Mouse (Mus musculus) left cerebral cortex, adult 6 months (tissue): ENCODE measurements around the gene Vmn1r168. TPM values are rescaled to one million over a fixed set of nuclear protein-coding genes. Genes with fewer than 3 reads are reported as not detected.

Experiments used
- long read RNA-seq, 2 experiments: library from polyadenylated mRNA; unstranded; transcript quantifications; one replicate each; pipeline ENCODE4 v2.0.0; 2019 to 2020
- polyA plus RNA-seq: library from polyadenylated mRNA; unstranded; fragments of <200 nt; fragmentation: Nextera tagmentation; gene quantifications from 2 replicates; pipeline ENCODE4 v1.2.3, GENCODE M21; 2021

The Vmn1r168 gene
- polyA plus RNA-seq = not detected in 2 replicates
- long read RNA-seq, experiment 1 = 0 reads
- long read RNA-seq, experiment 2 = 0 reads

GRCm38 (mm10) chr7:23539432-23539831, at the start of gene Vmn1r168:
Vmn1r168 (plus strand) TSS chr7:23539732.

GRCm38 (mm10) chr7:23507106-23507505, 32.4 kb upstream of the Vmn1r168 start, which contains the start of gene Vmn1r167:
Vmn1r167 (minus strand) TSS chr7:23507206.

GRCm38 (mm10) chr7:23575226-23575625, 35.7 kb downstream of the Vmn1r168 start, which contains the start of gene Vmn1r169:
Vmn1r169 (plus strand) TSS chr7:23575526.

Other genes starting within 250 kb of the Vmn1r168 start
- gene Nlrp4e, start 238.5 kb upstream of the Vmn1r168 start, polyA plus RNA-seq = not detected in 2 replicates
- gene Nlrp5, start 153.8 kb upstream of the Vmn1r168 start, polyA plus RNA-seq = not detected in 2 replicates
- gene Vmn1r167, start 32.5 kb upstream of the Vmn1r168 start, polyA plus RNA-seq = not detected in 2 replicates
- gene Vmn1r169, start 35.8 kb downstream of the Vmn1r168 start, polyA plus RNA-seq = not detected in 2 replicates
- gene Vmn1r170, start 66.4 kb downstream of the Vmn1r168 start, polyA plus RNA-seq = not detected in 2 replicates
- not detected in 2 replicates for gene Vmn1r171, start 91.0 kb downstream of the Vmn1r168 start, polyA plus RNA-seq
- not detected in 2 replicates for gene Vmn1r172, start 118.6 kb downstream of the Vmn1r168 start, polyA plus RNA-seq
- gene Vmn1r173, start 161.0 kb downstream of the Vmn1r168 start, polyA plus RNA-seq = not detected in 2 replicates
- not detected in 2 replicates for gene Vmn1r174, start 212.5 kb downstream of the Vmn1r168 start, polyA plus RNA-seq